Mouse (Mus musculus) naive thymus-derived CD4-positive, alpha-beta T cell, adult 2 months (primary cell): ENCODE measurements around the gene Serpina1a.
"Not testable (repeated sequence)": the region's sequence is repeated elsewhere in the genome, so short reads cannot be mapped to it uniquely, and the experiment has no call there.

Experiments
- DNase-seq: peaks from one replicate; pipeline ENCODE4 v3.0.0-alpha.2; 2011; ENCODE audit warnings: low read depth

The Serpina1a gene

GRCm38 (mm10) chr12:103863101-103863974, at the start of gene Serpina1a:
Gene Serpina1a (minus strand): TSS chr12:103863562.
- DNase-seq, result not testable (repeated sequence)

GRCm38 (mm10) chr12:103909181-103909580, 45.8 kb upstream of the Serpina1a start:
- not testable (repeated sequence) for DNase-seq

GRCm38 (mm10) chr12:103907746-103908145, 44.4 kb upstream of the Serpina1a start:
- not testable (repeated sequence) for DNase-seq

DNA sequence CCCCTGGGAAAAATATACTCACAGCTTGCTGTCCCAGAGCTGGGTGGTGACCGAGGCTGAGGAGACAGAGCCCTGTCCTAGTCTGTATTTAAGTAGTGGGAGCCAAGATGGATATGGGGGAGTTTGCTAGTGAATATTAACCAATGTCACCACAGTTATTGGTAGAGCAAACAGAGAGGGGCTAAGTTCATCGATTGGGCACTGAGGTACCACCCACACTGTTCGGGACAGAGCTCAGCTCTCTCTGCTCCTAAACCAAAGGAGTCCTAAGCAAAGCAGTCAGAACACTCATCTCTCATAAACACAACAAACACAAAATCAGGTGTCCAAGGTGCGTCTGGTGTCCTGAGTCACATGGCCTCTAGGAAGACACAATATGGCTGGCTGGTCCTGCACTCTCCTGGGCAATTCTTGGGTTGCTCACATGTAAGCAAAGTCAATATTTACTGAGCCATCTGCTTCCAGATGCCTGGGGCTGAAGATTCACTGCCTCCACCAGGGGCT, 41.5 kb upstream of the Serpina1a start, which contains the start of gene Serpina1c:
TSS of gene Serpina1c (minus strand) at position 51 of the 504 bp plus-strand sequence.
- not testable (repeated sequence) for DNase-seq

GRCm38 (mm10) chr12:103901929-103902328, 38.6 kb upstream of the Serpina1a start:
- DNase-seq, result not testable (repeated sequence)

GRCm38 (mm10) chr12:103866873-103867272, 3.5 kb upstream of the Serpina1a start:
- not testable (repeated sequence) for DNase-seq

DNA sequence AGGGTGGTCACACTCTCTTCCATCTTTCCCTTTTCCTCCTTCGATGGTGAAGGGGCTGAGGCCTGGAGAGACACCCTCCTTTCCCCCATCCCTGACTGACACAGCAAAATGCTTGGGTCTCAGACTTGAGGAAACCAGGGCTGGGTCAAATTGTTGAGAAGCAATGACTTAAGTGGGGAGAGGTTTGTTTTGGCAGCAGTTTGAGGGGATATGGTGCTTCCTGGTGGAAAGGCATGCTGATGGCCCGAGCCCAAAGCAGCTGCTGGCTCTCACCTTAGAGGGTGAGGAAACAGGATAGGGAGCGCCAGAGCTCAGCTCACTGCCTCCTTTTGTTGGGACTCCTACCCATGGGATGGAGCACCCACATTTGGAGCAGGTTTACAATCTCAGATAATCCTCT, 2.4 kb downstream of the Serpina1a start:
- DNase-seq, result no peak

DNA sequence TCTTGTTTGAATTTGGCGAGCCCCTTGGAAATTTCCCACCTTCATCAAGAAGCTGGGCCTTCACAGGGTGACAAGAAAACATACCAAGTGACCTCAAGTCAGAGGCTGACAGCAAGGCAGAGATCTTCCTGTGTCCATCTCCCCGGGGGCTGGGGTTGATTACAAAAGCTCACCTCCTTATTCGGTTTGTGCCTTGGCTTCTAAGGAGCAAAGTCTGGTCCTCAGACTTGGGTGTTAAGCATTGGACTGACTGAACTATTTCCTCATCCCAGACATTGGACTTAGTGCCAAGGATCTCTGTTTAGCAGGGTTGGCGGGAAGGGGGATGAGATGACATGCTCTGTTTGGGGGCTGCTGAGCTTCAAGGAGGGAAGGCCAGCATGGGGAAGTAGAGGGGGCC, 2.8 kb downstream of the Serpina1a start:
- not testable (repeated sequence) for DNase-seq

DNA sequence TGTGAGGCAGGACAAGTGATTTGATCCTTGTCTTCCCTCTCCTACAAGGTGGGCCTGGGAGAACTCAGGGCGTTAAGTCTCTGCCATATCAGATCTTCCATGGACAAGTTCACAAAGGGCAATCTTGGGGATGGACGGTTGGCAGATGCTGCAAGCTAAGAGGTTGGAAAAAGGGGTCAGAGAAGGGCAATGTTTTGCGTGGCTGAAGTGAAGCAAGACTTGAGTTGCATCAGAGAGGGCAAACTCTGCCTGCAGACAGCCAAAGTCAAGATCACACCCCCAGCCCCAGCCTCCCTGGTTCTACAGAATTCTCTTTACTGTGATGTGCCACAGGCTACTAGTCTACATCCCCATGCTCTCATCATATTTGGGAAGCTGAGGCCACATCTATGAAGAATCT, 3.8 kb downstream of the Serpina1a start:
- not testable (repeated sequence) for DNase-seq

DNA sequence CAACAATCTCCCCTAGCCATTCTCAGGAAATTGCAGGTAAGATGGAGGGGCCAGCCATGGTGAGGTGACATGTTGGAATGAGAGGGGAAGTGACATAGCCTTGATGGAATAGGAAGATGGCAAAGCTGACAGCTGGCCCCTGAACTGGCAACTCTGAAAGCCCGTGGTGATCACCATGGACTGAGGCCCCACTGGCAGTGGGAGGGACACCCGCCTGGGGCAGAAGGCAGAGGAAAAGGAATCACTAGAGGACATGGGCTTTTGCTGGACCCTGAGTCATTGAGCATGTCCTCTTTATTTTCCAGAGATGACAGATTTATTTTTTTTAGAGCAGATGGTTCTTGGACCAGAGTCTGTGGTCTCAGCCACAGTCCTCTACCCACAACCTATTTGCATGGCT, 10.3 kb downstream of the Serpina1a start:
- DNase-seq, result not testable (repeated sequence)

GRCm38 (mm10) chr12:103830273-103830672, 33.1 kb downstream of the Serpina1a start, which contains the start of gene Serpina1b:
Gene Serpina1b (minus strand): TSS chr12:103830373.
- DNase-seq, result not testable (repeated sequence)

- DNase-seq, result not testable (repeated sequence)
Observed at GRCm38 (mm10) chr12:103827661-103828372, 35.5 kb downstream of the Serpina1a start.

- not testable (repeated sequence) for DNase-seq
Observed at GRCm38 (mm10) chr12:103823826-103824225, 39.5 kb downstream of the Serpina1a start.
